Mouse (Mus musculus): Measurements from ENCODE around the gene Apoa5. TPM values are rescaled to one million over a fixed set of nuclear protein-coding genes. Genes with fewer than 3 reads are reported as not detected.

The Apoa5 gene
- total RNA-seq, 2 experiments from 2014 or later, result not detected

Other genes starting within 250 kb of the Apoa5 start
- gene Apoa1, start 40.1 kb upstream of the Apoa5 start, total RNA-seq (2021), result not detected
- gene Apoc3, start 33.0 kb upstream of the Apoa5 start, total RNA-seq (2021), result not detected
- gene Apoa4, start 27.9 kb upstream of the Apoa5 start, total RNA-seq (2021), result not detected
- 10 to 100 TPM; 17.4 to 18.1 TPM for gene Zpr1, start 4.4 kb downstream of the Apoa5 start, total RNA-seq (2021)
- gene Bud13, start 14.4 kb downstream of the Apoa5 start, total RNA-seq (2021), result 1 to 10 TPM; 6.4 to 6.7 TPM
- gene 4931429L15Rik, start 51.4 kb downstream of the Apoa5 start, total RNA-seq (2021), result not detected

All from gastrocnemius, postnatal 14 days (tissue).